Mouse (Mus musculus) T-helper 1 cell (primary cell): Measurements from ENCODE around the gene Blm.

Source experiments
- in situ Hi-C: fragments of 300-600 bp; cut with MboI, MseI; formaldehyde crosslinking; loops from one replicate; pipeline ENCODE4 v1.15.1; 2025; ENCODE audit warnings: high pct_unique_total_duplicates

Blm gene

GRCm38 (mm10) chr7:80410380-80410779 is 124.5 kb downstream of the Blm start:
- in situ Hi-C loops: loop anchor here (10.0 kb wide), 1 partner anchor 1516 kb away; the partner anchor contains the start of gene Aen

DNA sequence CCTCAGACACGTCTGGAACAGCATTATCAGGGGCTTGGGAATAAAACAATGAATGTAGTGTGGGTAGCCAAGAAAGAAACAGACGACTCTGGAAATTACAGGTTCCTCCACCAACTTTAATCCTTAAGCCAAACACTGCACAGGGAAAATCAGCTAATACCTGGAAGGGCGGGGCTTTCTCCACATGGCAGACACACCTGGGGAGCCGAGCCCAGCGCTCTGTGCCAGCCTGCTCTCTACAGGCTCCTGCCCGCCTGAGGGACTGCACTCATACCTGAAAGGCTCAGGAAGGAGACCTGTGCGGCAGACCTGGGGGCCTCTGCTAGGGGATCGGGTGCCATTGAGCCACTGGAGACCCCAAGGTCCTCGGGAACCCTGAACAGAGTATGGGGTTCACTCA is 127.2 kb downstream of the Blm start:
- in situ Hi-C loops: no loop called here

DNA sequence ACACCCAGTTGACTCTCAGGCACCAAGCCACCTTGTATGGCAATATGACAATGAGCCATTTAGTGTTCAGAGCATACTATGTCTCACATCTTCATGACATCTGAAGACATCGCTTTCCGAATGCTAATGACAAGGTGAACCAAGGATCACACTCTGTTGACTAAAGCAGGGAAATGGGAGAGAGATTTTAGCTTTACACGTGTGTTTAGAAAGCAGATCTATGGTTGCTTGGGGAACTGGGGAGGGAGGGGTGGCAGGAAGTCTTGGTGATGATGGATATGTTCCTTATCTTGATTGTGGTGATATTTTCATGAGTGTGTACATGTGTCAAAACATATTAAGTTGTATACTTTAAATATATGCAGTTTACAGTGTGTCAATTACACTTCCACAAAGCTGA is 128.7 kb downstream of the Blm start:
- in situ Hi-C loops: no loop called here

GRCm38 (mm10) chr7:80405188-80405695 is 129.7 kb downstream of the Blm start, which contains the start of gene Furin:
TSS of gene Furin (minus strand) at chr7:80405436.
- in situ Hi-C loops: no loop called here
